Mouse (Mus musculus): ENCODE data around the gene Daw1. TPM values are rescaled to one million over a fixed set of nuclear protein-coding genes. Genes with fewer than 3 reads are reported as not detected.

Daw1 gene
- 51.0 TPM for polyA plus RNA-seq (2014; fragmentation: Illumina TruSeq; extraction: RNeasy Lipid Tissue Mini Kit (QIAGEN cat#74804); ENCODE audit: low read depth, low replicate concordance)

GRCm38 (mm10) chr1:83159603-83160002, at the start of gene Daw1:
Daw1 (plus strand) TSS chr1:83159752.

GRCm38 (mm10) chr1:83116447-83117137, 43.0 kb upstream of the Daw1 start, which contains the start of gene Ccl20:
Ccl20 (plus strand) TSS chr1:83116766.

Other genes with a start within 250 kb of the Daw1 start
- gene A030005L19Rik, start 246.4 kb upstream of the Daw1 start, polyA plus RNA-seq (2014; fragmentation: Illumina TruSeq; extraction: RNeasy Lipid Tissue Mini Kit (QIAGEN cat#74804); ENCODE audit: low read depth, low replicate concordance), result 0.87 TPM
- not detected for gene A030014E15Rik, start 234.8 kb upstream of the Daw1 start, polyA plus RNA-seq (2014; fragmentation: Illumina TruSeq; extraction: RNeasy Lipid Tissue Mini Kit (QIAGEN cat#74804); ENCODE audit: low read depth, low replicate concordance)
- not detected for gene Gm6217, start 228.4 kb upstream of the Daw1 start, polyA plus RNA-seq (2014; fragmentation: Illumina TruSeq; extraction: RNeasy Lipid Tissue Mini Kit (QIAGEN cat#74804); ENCODE audit: low read depth, low replicate concordance)
- gene A030003K21Rik, start 216.4 kb upstream of the Daw1 start, polyA plus RNA-seq (2014; fragmentation: Illumina TruSeq; extraction: RNeasy Lipid Tissue Mini Kit (QIAGEN cat#74804); ENCODE audit: low read depth, low replicate concordance), result not detected
- gene Gm7544, start 203.7 kb upstream of the Daw1 start, polyA plus RNA-seq (2014; fragmentation: Illumina TruSeq; extraction: RNeasy Lipid Tissue Mini Kit (QIAGEN cat#74804); ENCODE audit: low read depth, low replicate concordance), result not detected
- gene Gm47955, start 199.5 kb upstream of the Daw1 start, polyA plus RNA-seq (2014; fragmentation: Illumina TruSeq; extraction: RNeasy Lipid Tissue Mini Kit (QIAGEN cat#74804); ENCODE audit: low read depth, low replicate concordance), result not detected
- not detected for gene Gm47959, start 159.2 kb upstream of the Daw1 start, polyA plus RNA-seq (2014; fragmentation: Illumina TruSeq; extraction: RNeasy Lipid Tissue Mini Kit (QIAGEN cat#74804); ENCODE audit: low read depth, low replicate concordance)
- gene Slc19a3, start 121.3 kb upstream of the Daw1 start, polyA plus RNA-seq (2014; fragmentation: Illumina TruSeq; extraction: RNeasy Lipid Tissue Mini Kit (QIAGEN cat#74804); ENCODE audit: low read depth, low replicate concordance), result 0.38 TPM
- not detected for gene Krtap28-10, start 117.3 kb upstream of the Daw1 start, polyA plus RNA-seq (2014; fragmentation: Illumina TruSeq; extraction: RNeasy Lipid Tissue Mini Kit (QIAGEN cat#74804); ENCODE audit: low read depth, low replicate concordance)
- gene Gm47969, start 114.8 kb upstream of the Daw1 start, polyA plus RNA-seq (2014; fragmentation: Illumina TruSeq; extraction: RNeasy Lipid Tissue Mini Kit (QIAGEN cat#74804); ENCODE audit: low read depth, low replicate concordance), result not detected
- not detected for gene A030005K14Rik, start 100.4 kb upstream of the Daw1 start, polyA plus RNA-seq (2014; fragmentation: Illumina TruSeq; extraction: RNeasy Lipid Tissue Mini Kit (QIAGEN cat#74804); ENCODE audit: low read depth, low replicate concordance)
- not detected for gene Krtap28-13, start 98.8 kb upstream of the Daw1 start, polyA plus RNA-seq (2014; fragmentation: Illumina TruSeq; extraction: RNeasy Lipid Tissue Mini Kit (QIAGEN cat#74804); ENCODE audit: low read depth, low replicate concordance)
- gene Ccl20, start 43.0 kb upstream of the Daw1 start, polyA plus RNA-seq (2014; fragmentation: Illumina TruSeq; extraction: RNeasy Lipid Tissue Mini Kit (QIAGEN cat#74804); ENCODE audit: low read depth, low replicate concordance), result not detected
- gene Sphkap, start 248.4 kb downstream of the Daw1 start, polyA plus RNA-seq (2014; fragmentation: Illumina TruSeq; extraction: RNeasy Lipid Tissue Mini Kit (QIAGEN cat#74804); ENCODE audit: low read depth, low replicate concordance), result 59.1 TPM

Measured in testis, adult 10 weeks (tissue).